Mouse (Mus musculus): ENCODE measurements at regions not wholly inside any gene's neighbourhood (a gene's known extent, or its start where the extent isn't known, plus 50 kb on each side); places are given as distances from the start of the nearest gene placed in this dataset.

DNA sequence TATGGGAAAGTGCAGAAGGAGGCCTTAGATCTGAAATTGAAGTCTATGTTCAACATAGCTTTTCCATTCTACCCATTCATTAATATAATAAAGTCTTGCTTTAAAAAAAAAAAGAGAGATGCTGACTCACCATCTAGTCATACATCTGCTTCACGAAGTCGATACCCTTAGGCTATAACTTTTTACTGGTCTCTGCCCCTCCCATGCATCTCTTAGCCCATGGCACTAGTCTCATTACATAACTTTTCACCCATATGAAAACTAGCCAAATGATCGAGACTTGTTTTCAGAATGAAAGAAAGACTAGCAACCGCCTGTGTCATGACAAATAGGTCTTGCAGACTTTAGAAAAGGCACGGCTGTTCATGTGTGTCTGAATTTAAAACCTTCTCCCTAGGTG lies 116.6 kb upstream of the Gdnf start:
- DNase-seq, result no peak

GRCm38 (mm10) chr15:7697724-7698123 lies 112.9 kb upstream of the Gdnf start:
- DNase-seq, result no peak

- DNase-seq, result no peak
These were observed 101.8 kb upstream of the Gdnf start for GRCm38 (mm10) chr15:7708836-7709235.

- DNase-seq, result no peak
These were observed 96.0 kb upstream of the Gdnf start for GRCm38 (mm10) chr15:7714641-7715040.

GRCm38 (mm10) chr15:7716188-7716587 lies 94.5 kb upstream of the Gdnf start:
- DNase-seq, result no peak

DNA sequence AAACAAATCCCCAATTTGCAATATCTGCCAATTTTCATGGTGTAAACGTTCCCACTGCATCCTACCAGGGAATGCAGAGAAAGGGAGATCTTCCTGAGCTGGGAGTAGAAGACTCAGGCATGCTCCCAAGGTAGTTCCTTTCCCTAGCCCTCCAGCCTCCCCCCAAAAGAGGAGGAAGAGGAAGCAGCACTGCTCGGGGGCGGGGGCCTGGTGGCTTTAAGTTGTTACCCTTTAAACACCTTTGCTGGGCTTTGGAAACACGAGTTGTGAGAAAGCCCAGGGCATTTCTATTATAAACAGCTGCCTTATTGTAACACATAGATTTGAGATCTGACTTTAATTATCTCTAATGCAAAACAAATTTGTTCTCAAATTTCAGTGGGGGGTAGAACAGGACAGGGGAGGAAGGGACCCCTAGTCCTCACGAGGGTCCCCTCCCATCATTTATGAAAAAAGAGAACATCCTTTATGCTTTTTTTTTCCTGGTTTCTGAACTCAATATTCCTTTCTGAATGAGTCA lies 87.4 kb upstream of the Gdnf start:
- DNase-seq, result no peak

GRCm38 (mm10) chr15:7723770-7724169 lies 86.9 kb upstream of the Gdnf start:
- no peak for DNase-seq

DNA sequence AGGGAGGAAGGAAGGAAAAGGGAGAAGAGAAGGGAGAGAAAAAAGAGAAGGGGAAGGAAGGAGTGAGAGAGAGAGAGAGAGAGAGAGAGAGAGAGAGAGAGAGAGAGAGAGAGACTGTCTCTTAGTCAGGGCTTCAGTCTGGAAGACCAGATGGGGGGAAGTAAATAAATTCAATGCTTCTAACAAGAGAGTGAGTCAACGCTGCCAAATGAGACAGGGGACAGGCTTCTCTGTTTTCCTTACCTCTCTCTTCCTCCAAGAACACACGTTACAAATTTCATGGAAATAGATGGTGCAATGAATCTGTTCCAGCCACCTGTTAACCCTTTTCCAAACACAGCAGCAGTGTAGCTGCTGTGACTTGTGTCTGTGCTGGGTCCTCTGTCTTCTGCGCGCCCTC lies 85.1 kb upstream of the Gdnf start:
- no peak for DNase-seq

GRCm38 (mm10) chr15:7747586-7747985 lies 63.1 kb upstream of the Gdnf start:
- DNase-seq, result no peak

DNA sequence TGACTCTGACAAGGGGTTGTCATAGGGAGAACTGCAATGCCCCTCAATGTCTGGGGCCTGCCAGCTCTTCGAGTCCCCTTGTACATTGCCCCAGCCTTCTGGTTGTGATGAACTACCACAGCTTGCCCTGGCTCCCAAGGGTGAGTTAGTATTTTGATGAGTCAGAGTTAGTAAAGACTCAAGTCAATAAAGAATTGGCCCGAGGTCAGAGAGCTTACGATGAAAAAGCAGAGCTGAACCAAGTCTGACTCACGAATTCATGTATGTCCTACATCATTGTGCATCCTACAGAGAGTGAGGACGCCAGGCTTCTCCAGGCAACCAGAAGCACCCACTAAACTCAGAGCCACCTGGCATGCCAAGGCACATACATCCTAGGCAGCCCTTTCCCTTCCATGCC lies 60.2 kb upstream of the Gdnf start:
- no peak for DNase-seq

Measured in adrenal gland, postnatal 25 days (tissue).